Comparison of ENCODE assay signal across 10 mouse cellular contexts in genomic region chr6:17197728-17198397, GRCm38 (mm10).
A peak's percentile ranks its signal among the peaks of the same experiment; 100 is the strongest.
DNase-seq lines count a peak whose midpoint lies in the region; ATAC-seq and TF ChIP-seq lines count a peak whose summit lies in the region.
"Had no signal": no experiment of that assay in that cellular context is flagged by ENCODE, and none has a peak within 500 bp of the region (broad histone marks: within the 10 kb centered on the region; RNA-seq: fewer than 3 reads in every experiment).

No protein-coding gene starts in this region.

- H3K36me3 ChIP-seq in kidney, adult 2 months (ENCODE audit: control insufficient read depth, insufficient read depth, low read length) = no peaks in the 10 kb centered on the region
- H3K36me3 ChIP-seq: hindbrain, embryonic 15.5 days; neural tube, embryonic 13.5 days had no signal

- H3K4me3 ChIP-seq in bone marrow macrophage, adult 2 months (ENCODE audit: insufficient read depth, low read length) = peak overlapping the region; percentile 53
- peak overlapping the region; percentile 16; the same call in 1 of the 2 replicates for H3K4me3 ChIP-seq in kidney, adult 2 months (ENCODE audit: insufficient read depth, low read depth, low read length)
- H3K4me3 ChIP-seq: hindbrain, embryonic 15.5 days; neural tube, embryonic 13.5 days had no signal

- peak overlapping the region; percentile 16; the same call in 1 of the 2 replicates for H3K27ac ChIP-seq in bone marrow macrophage, adult 2 months (ENCODE audit: insufficient read depth, low read depth, low read length)
- H3K27ac ChIP-seq in kidney, adult 2 months (ENCODE audit: insufficient read depth, low read depth, low read length) = peak overlapping the region; percentile 75
- H3K27ac ChIP-seq: hindbrain, embryonic 15.5 days; neural tube, embryonic 13.5 days had no signal

- TF ChIP-seq CTCF in bone marrow macrophage, adult 2 months (IDR thresholded peaks at IDR 0.05; ENCODE audit: low read depth, low read length) = no peak
- no peak for TF ChIP-seq CTCF in kidney, adult 2 months (conservative IDR thresholded peaks at IDR 0.05; ENCODE audit: insufficient read depth, insufficient read length, low read depth, low read length)

- DNase-seq in kidney, adult 2 months = peak; percentile 81
- peak; percentile 88 for DNase-seq in lung, postnatal 25 days (ENCODE audit: low spot score)
- no peak for DNase-seq in frontal cortex, postnatal 14 days (ENCODE audit: low spot score in 2 of 2)
- no peak for DNase-seq in embryo, embryonic 9.5 days (ENCODE audit: extremely low spot score)
- DNase-seq in thymus, postnatal 10 days (ENCODE audit: low spot score in 2 of 2) = no peak
- DNase-seq in urinary bladder, postnatal 10 days (ENCODE audit: low spot score) = no peak

- 45% methylated on average over 18 of the region's 18 CpGs for WGBS in kidney, adult 2 months

- no peaks in the 10 kb centered on the region for H3K27me3 ChIP-seq in kidney, adult 2 months (replicated peaks; ENCODE audit: control insufficient read depth, insufficient read depth, low read length)
- H3K27me3 ChIP-seq: hindbrain, embryonic 15.5 days; neural tube, embryonic 13.5 days had no signal

- ATAC-seq in granulocyte monocyte progenitor cell, adult 5-6 weeks (replicated peaks; ENCODE audit: poor library complexity, severe bottlenecking) = peak; percentile 95

- TF ChIP-seq POLR2A in bone marrow macrophage, adult 2 months (IDR thresholded peaks at IDR 0.05; ENCODE audit: borderline replicate concordance, low read depth, low read length) = no peak
- TF ChIP-seq POLR2A in kidney, adult 2 months (IDR thresholded peaks at IDR 0.05; ENCODE audit: low read depth, low read length) = no peak

- H3K4me1 ChIP-seq in bone marrow macrophage, adult 2 months (ENCODE audit: control insufficient read depth, insufficient read depth, low read length) = peaks cover 11% of the 10 kb centered on the region
- H3K4me1 ChIP-seq in kidney, adult 2 months (ENCODE audit: control insufficient read depth, insufficient read depth, low read length) = no peaks in the 10 kb centered on the region
- H3K4me1 ChIP-seq: hindbrain, embryonic 15.5 days; neural tube, embryonic 13.5 days had no signal

Comparison
In these comparisons a context has a peak if more than half of its experiments do, and no peak if none do; other contexts are left out.
1. DNase-seq: peak in kidney, adult 2 months (single experiment) and lung, postnatal 25 days (single experiment); none in frontal cortex, postnatal 14 days (0 of 2), embryo, embryonic 9.5 days (single experiment), thymus, postnatal 10 days (0 of 2) and urinary bladder, postnatal 10 days (single experiment).